Mouse (Mus musculus) brain, embryonic 18.5 days (tissue): ENCODE measurements around the gene Dmrtc2.
"Not testable (repeated sequence)": the region's sequence is repeated elsewhere in the genome, so short reads cannot be mapped to it uniquely, and the experiment has no call there.

Experiments used
- DNase-seq: peaks from one replicate; pipeline ENCODE4 v3.0.0-alpha.2; 2012; ENCODE audit warnings: low read depth, low spot score

The Dmrtc2 gene

DNA sequence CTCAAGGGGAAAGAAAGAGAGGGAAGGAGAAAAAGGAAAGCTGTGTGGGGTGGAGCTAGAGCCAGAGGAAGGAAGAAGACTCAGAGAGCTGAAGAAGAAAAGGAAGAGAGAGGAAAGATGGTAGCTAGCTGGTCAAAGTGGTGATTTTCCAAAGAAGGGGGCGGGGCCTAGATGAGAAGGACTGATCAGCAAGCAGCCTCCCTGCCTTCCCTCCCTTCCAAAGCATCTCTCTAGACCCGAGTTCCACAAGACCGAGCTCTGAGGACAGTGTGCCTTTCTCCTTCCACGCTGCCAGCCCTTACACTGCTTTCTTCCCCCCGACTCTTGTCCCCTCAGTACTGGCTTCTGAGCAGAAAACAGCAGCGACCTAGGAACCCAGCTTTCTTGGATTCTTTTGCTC, 5.7 kb upstream of the Dmrtc2 start:
- no peak for DNase-seq

DNA sequence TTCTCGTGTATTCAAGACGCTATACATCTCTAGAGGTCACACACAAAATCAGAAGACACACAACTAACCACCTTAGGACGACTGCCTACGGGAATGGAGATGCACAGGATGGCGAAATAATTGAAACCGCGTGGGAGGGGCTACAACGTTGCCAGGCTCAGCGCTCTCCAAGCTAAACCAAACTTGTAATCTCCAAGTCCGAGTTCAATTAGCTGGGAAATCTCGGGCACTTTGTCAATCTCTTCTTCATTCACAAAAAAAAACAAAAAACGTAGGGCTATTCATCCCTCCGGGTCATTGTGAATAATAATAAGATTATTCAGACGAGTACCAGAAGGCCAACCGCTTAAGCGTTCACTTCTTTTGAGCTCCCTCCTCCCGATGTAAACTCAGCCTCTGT, 777 bp upstream of the Dmrtc2 start:
- no peak for DNase-seq

- DNase-seq = no peak
Measured at GRCm38 (mm10) chr7:24877588-24877987, 7.7 kb downstream of the Dmrtc2 start.

- DNase-seq = no peak
Measured at GRCm38 (mm10) chr7:24879620-24880019, 9.8 kb downstream of the Dmrtc2 start.

DNA sequence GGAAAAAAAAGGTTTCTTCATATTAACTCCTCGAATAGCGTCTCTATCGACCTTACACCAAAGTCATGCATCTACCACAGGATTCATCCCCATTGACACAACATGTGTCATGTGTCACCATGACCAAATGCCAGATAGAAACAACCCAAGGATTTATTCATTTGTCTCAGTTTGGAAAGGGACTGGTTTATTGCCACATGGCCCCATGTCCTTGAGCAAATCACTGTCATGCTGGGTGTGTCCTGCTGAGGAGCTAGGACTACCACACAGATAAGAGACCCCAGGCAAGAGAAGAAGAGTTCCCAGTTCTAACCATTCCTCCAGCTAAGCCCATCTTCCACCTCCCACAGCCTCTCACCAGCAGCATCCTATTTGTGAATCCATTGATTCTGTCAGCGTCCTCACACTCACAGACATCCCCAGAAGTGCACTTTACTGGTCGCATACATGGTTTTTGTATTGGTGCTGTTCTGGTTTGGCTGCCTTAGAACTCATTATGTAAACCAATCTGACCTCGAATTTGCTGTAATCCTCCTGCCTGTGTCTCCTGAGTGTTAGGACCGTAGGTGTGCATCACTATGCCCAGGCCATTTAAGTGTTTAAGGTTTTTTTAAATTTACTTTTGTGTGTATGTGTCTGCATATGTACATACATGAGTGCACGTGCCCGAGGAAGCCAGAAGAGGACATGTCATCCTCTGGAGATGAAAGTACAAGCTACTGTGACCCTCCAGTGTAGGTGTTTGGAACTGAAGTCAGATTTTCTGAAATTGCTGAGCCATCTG, 12.8 kb downstream of the Dmrtc2 start:
- no peak for DNase-seq

DNA sequence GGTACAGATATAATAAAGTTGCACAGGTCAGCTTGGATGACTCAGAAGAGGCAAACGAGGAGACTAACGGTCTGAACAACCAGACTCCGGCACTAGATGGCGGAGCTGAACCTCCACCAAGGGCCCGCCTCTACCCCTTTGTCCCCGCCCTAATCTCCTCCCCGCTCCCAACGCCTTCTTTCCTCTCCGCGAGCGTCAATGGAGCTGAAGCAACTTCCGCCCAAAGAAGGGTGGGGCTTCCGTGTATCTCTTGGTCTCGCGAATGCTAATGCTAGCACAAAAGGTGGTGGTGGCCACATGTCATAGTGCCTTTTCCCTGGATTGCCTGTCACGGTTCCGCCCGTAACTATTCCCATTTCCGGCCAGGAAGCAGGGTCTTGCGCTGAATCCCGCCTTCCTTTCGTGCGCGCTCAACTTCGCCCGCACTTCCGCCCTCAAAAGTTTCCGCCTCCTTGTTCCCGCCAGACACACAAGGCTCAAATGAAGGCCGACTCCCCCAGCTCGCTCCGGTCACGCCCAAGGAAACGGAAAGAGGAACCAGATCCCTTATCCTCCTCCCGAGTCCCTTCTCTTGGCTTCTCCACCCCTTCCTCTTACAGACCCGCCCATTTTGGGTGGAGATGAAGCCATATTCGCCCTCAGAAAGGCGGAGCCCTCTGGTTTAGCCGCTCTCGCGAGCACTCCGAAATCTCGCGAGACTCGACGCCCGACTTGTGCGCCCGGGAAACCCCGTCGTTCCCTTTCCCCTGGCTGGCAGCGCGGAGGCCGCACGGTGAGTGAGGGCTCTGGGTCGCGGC, 14.2 kb downstream of the Dmrtc2 start, which contains the start of gene Rps19:
Rps19 (plus strand) TSS at position 476 of the 797 bp plus-strand sequence.
- peak; percentile 99 for DNase-seq

DNA sequence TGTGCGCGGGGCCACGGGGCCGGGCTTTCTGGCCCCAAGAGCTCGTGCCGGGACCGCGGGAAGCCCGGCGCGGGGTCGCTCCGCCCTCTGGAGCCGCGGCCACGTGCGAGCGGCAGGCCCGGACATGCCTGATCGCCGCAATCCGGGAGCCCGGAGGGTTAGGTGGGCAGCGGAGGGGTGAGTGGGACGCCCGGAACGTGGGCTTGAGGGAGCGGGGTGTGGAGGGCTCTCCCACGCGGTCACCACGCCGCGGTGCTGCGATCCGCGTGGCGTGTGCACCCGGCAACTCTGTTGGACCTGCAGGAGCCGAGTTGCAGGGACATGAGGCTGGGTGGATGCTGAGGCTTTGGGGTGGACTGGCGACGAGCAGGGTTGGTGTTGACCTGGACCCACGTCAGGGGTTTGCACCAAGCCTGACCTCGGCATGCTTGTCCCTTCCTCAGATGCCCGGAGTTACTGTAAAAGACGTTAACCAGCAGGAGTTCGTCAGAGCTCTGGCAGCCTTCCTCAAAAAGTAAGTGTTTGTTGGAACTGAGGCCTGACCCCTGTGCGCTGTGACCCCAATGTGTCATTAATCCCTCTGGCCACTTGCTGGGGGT, 14.9 kb downstream of the Dmrtc2 start:
- DNase-seq = no peak

DNA sequence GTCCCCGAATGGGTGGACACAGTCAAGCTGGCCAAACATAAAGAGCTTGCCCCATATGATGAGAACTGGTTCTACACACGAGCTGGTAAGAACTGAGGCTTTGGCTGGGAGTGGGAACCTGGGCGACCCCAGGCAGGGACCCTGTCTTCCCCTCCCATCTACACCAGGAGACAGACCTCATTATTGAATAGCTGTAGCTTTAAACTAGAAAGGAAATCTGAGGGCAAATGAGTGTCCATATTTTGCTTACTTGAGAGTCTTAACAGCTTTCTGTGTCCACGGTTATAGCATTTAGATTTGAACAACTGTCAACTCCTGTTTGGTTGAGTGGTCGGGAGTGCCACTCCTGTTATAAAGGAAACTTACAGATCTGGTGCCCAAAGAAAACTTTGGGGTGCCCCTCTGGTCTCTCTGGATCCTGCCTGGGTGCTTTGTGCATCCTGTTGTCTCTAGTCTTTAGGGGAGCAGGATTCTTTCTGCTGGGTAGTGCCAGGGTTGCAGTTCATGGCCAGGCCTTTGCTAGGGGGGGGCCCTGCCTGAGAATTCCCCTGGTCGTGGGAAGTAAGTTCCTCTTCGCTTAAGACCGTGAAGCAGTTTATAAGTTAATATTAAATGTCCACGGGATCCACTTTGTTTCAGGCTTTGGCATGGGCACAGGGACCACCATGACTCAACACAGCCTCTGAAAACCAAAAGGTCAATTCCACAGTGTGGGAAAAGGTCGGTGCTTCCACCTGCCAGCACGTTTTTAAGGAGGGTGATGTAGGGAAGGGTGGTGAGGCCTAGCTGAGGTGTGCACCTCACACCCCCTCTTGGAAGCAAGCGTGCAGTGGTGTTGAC, 15.8 kb downstream of the Dmrtc2 start:
- DNase-seq = no peak

DNA sequence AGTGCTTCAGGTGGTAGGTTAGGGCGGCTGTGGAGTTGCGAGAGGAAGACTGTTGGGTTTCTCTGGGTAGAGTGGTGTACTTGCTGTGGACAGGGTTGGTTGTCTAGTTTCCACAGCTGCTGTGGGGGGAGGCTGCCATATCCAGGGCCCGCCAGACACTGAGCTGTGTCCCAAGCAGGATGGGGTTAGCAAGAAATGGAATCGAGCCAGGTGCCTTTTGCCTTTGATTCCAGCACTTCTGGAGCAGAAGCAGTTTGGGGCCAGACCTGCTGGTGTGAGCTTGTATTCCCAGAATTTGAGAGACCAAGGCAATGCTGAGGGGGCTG, 16.4 kb downstream of the Dmrtc2 start:
- no peak for DNase-seq

GRCm38 (mm10) chr7:24887096-24887495, 17.2 kb downstream of the Dmrtc2 start:
- DNase-seq = no peak

GRCm38 (mm10) chr7:24889431-24890220, 19.8 kb downstream of the Dmrtc2 start:
- DNase-seq = no peak

- no peak for DNase-seq
Measured at GRCm38 (mm10) chr7:24890281-24891216, 20.7 kb downstream of the Dmrtc2 start.

DNA sequence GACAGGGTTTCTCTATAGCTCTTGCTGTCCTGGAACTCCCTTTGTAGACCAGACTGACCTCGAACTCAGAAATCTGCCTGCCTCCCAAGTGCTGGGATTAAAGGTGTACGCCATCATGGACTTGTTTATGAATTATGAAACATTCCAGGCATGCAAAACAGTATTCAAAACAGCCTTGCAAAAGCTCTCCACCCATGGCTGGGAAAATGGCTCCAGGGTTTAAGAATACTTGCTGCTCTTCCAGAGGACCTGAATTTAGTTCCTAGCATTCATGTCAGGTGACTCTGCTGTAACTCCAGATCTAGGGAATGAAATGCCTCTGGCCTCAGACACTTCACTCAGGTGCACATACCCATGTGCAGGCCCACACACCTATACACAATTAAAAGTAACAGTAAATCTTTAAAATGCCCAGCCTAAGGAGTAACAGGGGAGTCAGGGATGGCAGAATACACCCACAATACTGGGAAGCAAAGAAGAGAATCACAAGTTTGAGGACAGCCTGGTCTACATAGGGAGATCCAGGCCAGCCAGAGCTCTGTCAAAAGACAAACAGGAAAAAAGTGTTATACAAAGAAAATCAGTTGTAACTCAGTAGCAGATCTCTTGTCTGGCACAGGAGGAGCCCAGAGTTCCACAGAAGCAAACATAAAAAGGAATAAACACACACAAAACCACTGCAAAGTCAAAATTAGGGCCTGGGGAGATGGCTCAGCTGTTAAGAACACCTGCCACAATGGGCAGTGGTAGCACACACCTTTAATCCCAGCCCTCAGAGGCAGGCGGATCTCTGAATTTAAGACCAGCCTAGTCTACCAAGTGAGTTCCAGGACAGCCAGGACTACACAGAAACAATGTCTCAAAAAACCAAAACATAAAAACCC, 21.6 kb downstream of the Dmrtc2 start:
- no peak for DNase-seq

DNA sequence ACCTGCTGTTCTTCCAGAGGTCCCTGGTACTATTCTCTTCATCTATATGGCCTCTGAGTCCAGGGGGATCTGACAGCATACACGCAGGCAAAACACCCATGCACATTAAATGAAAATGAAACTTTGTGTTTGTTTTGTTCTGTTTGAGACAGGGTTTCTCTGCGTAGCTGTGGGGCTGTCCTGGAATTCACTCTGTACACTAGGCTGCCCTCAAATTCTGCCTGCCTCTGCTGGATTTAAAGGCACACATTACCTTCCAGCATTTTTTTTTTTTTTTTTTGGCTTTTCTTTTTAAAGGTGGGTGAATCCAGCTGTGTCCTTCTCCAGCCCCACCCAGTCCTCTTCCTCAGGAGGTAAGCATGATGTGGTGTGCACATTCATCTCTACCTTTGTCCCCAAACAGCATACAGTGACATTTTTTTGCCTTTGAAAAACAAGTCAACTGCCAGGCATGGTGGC, 22.3 kb downstream of the Dmrtc2 start:
- DNase-seq = no peak

DNA sequence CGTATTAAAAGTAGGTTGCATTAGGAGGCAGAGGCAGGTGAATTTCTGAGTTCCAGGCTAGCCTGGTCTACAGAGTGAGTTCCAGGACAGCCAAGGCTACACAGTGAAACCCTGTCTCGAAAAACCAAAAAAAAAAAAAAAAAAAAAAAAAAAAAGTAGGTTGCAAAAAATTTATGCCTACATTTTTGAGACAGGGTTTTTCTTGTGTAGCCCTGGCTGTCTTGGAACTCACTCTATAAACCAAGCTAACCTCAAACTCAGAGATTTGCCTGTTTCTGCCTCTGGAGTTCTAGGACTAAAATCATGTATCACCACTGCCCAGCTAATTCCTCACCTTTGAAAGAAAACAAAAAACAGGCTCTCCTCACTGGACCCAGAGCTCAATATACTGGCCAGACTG, 25.9 kb downstream of the Dmrtc2 start:
- not testable (repeated sequence) for DNase-seq

DNA sequence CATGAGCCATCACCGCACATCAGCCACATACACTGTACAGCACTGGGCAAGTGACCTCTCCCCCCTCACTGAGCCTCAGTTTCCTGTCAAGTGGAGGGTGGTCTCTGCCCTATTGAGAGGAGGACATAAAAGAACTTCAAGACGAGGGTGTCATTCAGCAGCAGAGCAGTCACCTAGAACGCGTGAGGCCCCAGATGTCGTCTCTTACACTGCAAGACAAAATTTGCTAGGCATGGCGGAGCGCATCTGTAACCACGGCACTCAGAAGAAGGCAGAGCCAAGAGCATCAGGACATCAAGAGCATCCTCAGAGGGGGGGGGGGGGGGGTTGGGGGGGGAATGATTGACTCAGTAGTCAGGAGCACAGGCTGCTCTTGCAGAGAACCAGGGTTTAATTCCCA, 26.4 kb downstream of the Dmrtc2 start:
- DNase-seq = no peak

DNA sequence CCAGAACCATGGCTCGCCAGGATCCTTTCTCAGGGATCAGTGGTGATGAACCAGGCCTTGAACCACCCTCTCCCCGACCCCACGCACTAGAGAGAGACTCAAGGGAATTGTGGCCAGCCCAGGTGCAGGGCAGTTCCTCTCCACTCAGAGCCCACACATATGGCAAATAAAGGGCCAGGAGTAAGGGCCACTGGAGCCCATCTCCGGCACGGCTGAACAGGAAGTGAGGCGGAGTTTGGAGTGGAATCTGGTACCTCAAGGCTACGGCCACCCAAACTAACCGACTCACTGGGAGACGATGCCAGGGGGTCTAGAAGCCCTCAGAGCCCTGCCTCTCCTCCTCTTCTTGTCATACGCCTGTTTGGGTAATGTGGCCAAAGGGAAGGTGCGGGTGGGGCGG, 27.4 kb downstream of the Dmrtc2 start, which contains the start of gene Cd79a:
Cd79a (plus strand) TSS at position 158 of the 400 bp plus-strand sequence.
- DNase-seq = no peak

- DNase-seq = no peak
Measured at GRCm38 (mm10) chr7:24897959-24898358, 28.1 kb downstream of the Dmrtc2 start.

DNA sequence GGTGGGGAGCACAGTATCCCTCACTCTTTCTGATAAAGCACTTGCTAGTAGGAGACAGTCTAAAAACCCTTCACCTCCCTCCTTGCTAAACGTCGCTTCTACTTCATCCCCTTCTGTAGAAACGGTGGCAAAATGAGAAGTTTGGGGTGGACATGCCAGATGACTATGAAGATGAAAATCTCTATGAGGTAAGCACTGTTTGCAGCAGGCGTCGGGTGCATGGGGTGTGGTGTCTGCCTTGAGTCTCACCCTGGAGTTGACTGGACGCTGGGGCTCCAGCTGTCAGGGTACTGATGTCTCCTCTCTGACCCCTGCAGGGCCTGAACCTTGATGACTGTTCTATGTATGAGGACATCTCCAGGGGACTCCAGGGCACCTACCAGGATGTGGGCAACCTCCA, 31.3 kb downstream of the Dmrtc2 start:
- DNase-seq = no peak
